Mouse (Mus musculus): Measurements from ENCODE around the gene Pkd2l1. TPM values are rescaled to one million over a fixed set of nuclear protein-coding genes. Genes with fewer than 3 reads are reported as not detected.

The Pkd2l1 gene
- polyA plus RNA-seq, 2 experiments = 0.03 TPM; not detected in 1

DNA sequence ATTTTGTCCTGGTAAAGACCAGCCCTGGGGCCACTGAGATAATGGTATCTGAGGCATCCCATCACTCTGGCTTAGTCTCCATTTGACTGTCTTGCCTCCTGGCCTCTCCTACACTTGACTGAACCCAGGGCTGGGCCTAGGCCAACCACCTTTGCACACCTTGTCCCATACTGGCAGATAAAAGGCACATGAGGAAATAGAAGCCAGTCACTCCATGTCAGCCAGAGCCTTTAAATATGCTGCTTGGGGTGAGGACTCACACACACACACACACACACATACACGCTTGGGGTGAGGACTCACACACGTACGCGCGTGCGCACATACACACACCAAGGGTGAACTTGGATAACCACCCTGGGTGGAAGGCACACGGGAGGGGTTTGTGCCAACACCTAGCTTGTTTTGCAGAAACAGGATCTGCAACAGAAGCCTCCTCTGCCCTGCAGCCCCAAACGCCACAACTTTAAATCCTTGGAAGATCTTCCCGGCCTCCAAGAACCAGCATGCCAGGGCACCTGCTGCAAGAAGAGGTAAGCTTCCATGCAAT, 10.8 kb upstream of the Pkd2l1 start, which contains the start of gene Scd3:
TSS of gene Scd3 (plus strand) at position 255 of the 550 bp plus-strand sequence.
- DNase-seq (ENCODE audit: low spot score) = no peak
- ATAC-seq (ENCODE audit: low FRiP score, low read depth) = no peak

DNA sequence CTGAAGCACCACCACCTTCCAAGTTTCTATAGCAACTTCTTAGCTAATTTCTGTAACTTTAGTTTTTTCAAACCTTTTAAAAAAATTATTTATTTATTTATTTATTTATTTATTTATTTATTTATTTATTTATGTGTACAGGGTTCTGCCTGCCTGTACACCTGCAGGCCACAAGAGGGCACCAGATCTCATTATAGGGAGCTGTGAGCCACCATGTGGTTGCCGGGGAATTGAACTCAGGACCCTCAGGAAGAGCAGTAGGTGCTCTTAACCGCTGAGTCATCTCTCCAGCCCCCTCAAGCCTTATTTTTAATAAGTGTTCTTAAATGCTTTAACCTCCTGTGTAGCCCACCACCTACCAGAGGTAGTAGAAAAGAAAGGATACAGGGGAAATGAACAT, 6.7 kb upstream of the Pkd2l1 start:
- TF ChIP-seq POLR2A (IDR thresholded peaks at IDR 0.05; ENCODE audit: borderline replicate concordance, extremely low read depth, insufficient read depth, insufficient read length) = no peak
- no peak for ATAC-seq (ENCODE audit: low FRiP score, low read depth)
- Histone ChIP-seq H3K4me2 (replicated peaks; ENCODE audit: low read depth, low read length, severe bottlenecking) (no peak overlapping the region), H3K9me3 (ENCODE audit: control insufficient read depth, low read length) (no peaks in the 10 kb centered on the region), H3K4me3 (replicated peaks; ENCODE audit: low read length) (no peak overlapping the region), H3K27ac (replicated peaks; ENCODE audit: low read depth, low read length) (no peak overlapping the region), H3K36me3 (ENCODE audit: control insufficient read depth, insufficient read depth, low read length) (no peaks in the 10 kb centered on the region), H3K4me1 (ENCODE audit: control insufficient read depth, insufficient read depth, low read length) (no peaks in the 10 kb centered on the region), H3K27me3 (ENCODE audit: control insufficient read depth, insufficient read depth, low read length) (no peaks in the 10 kb centered on the region), H3K9ac (ENCODE audit: low read depth, low read length, severe bottlenecking) (no peak overlapping the region)
- DNase-seq (ENCODE audit: low spot score) = no peak
- 80% methylated on average over 2 of the region's 2 CpGs for WGBS

More for the DNA sequence above, 10.8 kb upstream of the Pkd2l1 start, which contains the start of gene Scd3:
- Histone ChIP-seq H3K27ac (replicated peaks; ENCODE audit: low read depth, low read length) (no peak within 1 kb of the TSS), H3K27me3 (ENCODE audit: control insufficient read depth, insufficient read depth, low read length) (no peaks in the 10 kb centered on the region), H3K36me3 (ENCODE audit: control insufficient read depth, insufficient read depth, low read length) (no peaks in the 10 kb centered on the region), H3K4me3 (replicated peaks; ENCODE audit: low read length) (no peak within 1 kb of the TSS), H3K4me1 (ENCODE audit: control insufficient read depth, insufficient read depth, low read length) (no peaks in the 10 kb centered on the region), H3K9me3 (ENCODE audit: control insufficient read depth, low read length) (no peaks in the 10 kb centered on the region), H3K9ac (ENCODE audit: low read depth, low read length, severe bottlenecking) (no peak within 1 kb of the TSS), H3K4me2 (replicated peaks; ENCODE audit: low read depth, low read length, severe bottlenecking) (no peak within 1 kb of the TSS)
- 92% methylated on average over 9 of the region's 9 CpGs for WGBS
- TF ChIP-seq POLR2A (IDR thresholded peaks at IDR 0.05; ENCODE audit: borderline replicate concordance, extremely low read depth, insufficient read depth, insufficient read length) = no peak

DNA sequence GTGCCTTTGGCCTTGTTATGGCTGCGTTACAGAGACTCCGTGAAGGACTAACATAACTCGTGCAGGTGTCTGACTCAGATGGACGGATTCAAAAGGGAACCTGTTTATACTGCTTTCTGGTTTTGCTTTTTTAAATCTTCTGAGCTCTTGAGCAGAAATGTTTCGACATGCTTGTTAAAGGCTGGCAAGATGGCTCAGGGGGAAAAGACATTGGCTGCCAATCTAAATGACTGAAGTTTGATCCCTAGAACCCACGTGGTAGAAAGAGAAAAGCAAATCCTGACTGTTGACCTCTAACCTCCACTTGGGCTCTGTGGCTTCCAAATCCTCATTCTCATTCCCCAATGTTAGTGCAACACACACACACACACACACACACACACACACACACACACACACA, 6.3 kb upstream of the Pkd2l1 start:
- Histone ChIP-seq H3K9ac (ENCODE audit: low read depth, low read length, severe bottlenecking) (no peak overlapping the region), H3K27me3 (ENCODE audit: control insufficient read depth, insufficient read depth, low read length) (no peaks in the 10 kb centered on the region), H3K36me3 (ENCODE audit: control insufficient read depth, insufficient read depth, low read length) (no peaks in the 10 kb centered on the region), H3K4me2 (replicated peaks; ENCODE audit: low read depth, low read length, severe bottlenecking) (no peak overlapping the region), H3K9me3 (ENCODE audit: control insufficient read depth, low read length) (no peaks in the 10 kb centered on the region), H3K27ac (replicated peaks; ENCODE audit: low read depth, low read length) (no peak overlapping the region), H3K4me3 (replicated peaks; ENCODE audit: low read length) (no peak overlapping the region), H3K4me1 (ENCODE audit: control insufficient read depth, insufficient read depth, low read length) (no peaks in the 10 kb centered on the region)
- 87% methylated on average over 6 of the region's 6 CpGs for WGBS
- ATAC-seq (ENCODE audit: low FRiP score, low read depth) (no peak), DNase-seq (ENCODE audit: low spot score) (no peak)
- TF ChIP-seq POLR2A (IDR thresholded peaks at IDR 0.05; ENCODE audit: borderline replicate concordance, extremely low read depth, insufficient read depth, insufficient read length) = no peak

DNA sequence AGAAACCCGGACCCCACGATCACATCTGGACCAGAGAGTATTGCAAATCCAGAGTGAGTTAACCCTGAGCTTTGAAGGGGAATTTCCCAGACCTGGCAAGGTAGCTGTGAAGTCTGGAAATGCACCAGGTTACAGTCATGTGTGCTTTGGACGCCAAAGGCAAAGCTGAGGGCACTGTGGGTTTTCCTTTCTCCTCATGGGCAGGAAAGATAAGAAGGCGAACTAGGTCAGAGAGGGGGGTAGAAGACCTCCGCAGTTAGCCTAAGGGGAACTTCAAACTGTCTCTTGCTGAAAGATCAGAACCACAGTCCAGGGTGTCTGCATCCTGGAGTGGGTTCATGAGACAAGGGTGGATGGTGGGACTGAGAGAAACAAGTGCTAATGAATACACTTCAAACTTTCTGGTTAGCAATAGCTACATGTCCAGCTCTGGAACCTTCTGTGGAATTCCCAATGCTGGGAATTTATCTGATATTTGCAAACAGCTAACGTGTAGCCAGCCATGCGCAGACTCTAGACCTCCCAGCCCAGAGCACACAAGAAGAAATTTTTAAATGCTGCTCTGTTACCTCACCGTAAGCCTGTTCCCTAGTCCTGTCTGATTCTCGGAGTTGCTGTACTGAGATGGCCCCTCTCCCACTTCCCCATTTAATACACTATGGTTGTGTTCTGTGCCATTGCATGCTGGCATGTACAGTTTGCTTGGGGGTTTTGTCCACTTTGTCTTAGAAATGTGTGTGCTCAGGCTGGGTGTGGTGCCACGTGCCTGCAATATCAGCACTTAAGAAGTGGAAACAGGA, 5.0 kb upstream of the Pkd2l1 start:
- H3K36me3 ChIP-seq (ENCODE audit: control insufficient read depth, insufficient read depth, low read length) = no peaks in the 10 kb centered on the region
- no peak for DNase-seq (ENCODE audit: low spot score)
- H3K27me3 ChIP-seq (ENCODE audit: control insufficient read depth, insufficient read depth, low read length) = no peaks in the 10 kb centered on the region
- no peak overlapping the region for H3K4me2 ChIP-seq (replicated peaks; ENCODE audit: low read depth, low read length, severe bottlenecking)
- no peak overlapping the region for H3K9ac ChIP-seq (ENCODE audit: low read depth, low read length, severe bottlenecking)
- no peak overlapping the region for H3K4me3 ChIP-seq (replicated peaks; ENCODE audit: low read length)
- no peaks in the 10 kb centered on the region for H3K9me3 ChIP-seq (ENCODE audit: control insufficient read depth, low read length)
- whole genome bisulfite sequencing = 86% methylated on average over 10 of the region's 10 CpGs
- no peaks in the 10 kb centered on the region for H3K4me1 ChIP-seq (ENCODE audit: control insufficient read depth, insufficient read depth, low read length)
- H3K27ac ChIP-seq (replicated peaks; ENCODE audit: low read depth, low read length) = no peak overlapping the region
- no peak for ATAC-seq (ENCODE audit: low FRiP score, low read depth)
- TF ChIP-seq POLR2A (IDR thresholded peaks at IDR 0.05; ENCODE audit: borderline replicate concordance, extremely low read depth, insufficient read depth, insufficient read length) = no peak

DNA sequence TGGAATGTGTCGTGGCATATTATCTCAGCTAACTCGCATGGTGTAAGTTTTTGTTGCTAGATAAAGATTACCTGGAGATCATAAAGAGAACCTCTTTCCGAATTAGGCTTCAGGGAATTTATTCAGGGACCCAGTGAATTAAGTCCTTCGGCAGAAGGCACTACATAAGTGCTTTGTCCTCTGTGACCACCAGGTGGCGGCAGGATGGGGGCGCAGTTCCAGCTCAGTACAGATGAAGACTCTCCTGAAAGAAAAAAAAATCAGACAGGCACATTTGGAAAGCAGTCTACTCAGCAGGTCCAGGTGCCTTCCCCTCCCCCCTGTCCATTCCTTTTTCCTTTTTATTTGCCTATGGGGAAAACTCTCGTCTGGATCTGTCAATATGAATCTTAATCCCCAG, 2.9 kb upstream of the Pkd2l1 start:
- no peaks in the 10 kb centered on the region for H3K9me3 ChIP-seq (ENCODE audit: control insufficient read depth, low read length)
- H3K36me3 ChIP-seq (ENCODE audit: control insufficient read depth, insufficient read depth, low read length) = no peaks in the 10 kb centered on the region
- H3K27ac ChIP-seq (replicated peaks; ENCODE audit: low read depth, low read length) = no peak overlapping the region
- no peak overlapping the region for H3K4me2 ChIP-seq (replicated peaks; ENCODE audit: low read depth, low read length, severe bottlenecking)
- no peak overlapping the region for H3K4me3 ChIP-seq (replicated peaks; ENCODE audit: low read length)
- WGBS = 13% methylated on average over 7 of the region's 7 CpGs
- H3K4me1 ChIP-seq (ENCODE audit: control insufficient read depth, insufficient read depth, low read length) = no peaks in the 10 kb centered on the region
- peak; percentile 57; the same call in 1 of the 2 replicates for ATAC-seq (ENCODE audit: low FRiP score, low read depth)
- DNase-seq (ENCODE audit: low spot score) = peak; percentile 65
- no peak overlapping the region for H3K9ac ChIP-seq (ENCODE audit: low read depth, low read length, severe bottlenecking)
- TF ChIP-seq POLR2A (IDR thresholded peaks at IDR 0.05; ENCODE audit: borderline replicate concordance, extremely low read depth, insufficient read depth, insufficient read length) = no peak
- H3K27me3 ChIP-seq (ENCODE audit: control insufficient read depth, insufficient read depth, low read length) = no peaks in the 10 kb centered on the region
